8 mouse cellular contexts compared by ENCODE assay signal in the genomic region with DNA sequence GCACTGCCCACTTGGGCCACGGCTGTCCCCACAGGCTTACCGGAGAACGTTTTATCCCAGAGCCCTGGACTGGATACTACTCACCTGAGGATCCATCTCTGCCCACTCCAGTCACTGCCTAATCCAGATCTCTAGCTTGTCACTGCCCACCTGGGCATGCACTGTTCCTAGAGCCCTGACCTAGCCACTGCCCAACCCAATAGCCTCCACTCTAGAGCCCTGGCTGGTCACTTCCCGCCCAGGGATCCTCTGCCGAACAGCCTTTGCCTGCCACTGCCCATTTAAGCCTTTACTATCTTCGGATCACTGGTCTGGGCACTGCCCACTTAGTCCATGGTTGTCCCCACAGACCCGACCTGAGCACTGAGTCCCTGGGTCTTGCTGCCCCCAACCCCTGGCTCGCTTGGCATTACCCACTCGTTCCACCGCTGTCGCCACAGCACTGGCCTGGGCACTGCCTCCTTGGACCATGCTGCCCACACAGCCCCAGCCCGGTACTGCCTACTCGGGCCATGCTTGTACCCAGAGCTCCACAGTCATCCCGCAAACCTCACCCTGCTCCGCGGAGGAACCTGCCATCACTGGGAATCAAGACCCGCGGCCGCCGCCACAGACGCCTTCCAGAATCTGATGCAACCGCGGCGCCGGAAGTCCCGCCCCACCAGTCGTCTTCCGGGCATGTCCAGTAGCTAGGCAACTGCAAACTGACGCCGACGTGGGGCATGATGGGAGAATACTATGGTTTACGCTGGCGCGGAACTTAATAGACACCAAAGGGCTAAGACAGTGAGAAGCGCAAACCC. TPM values are rescaled to one million over a fixed set of nuclear protein-coding genes. Genes with fewer than 3 reads are reported as not detected.
DNase-seq lines count a peak whose midpoint lies in the region; ATAC-seq and TF ChIP-seq lines count a peak whose summit lies in the region.

Cars (minus strand) TSS at position 663 of the 803 bp plus-strand sequence.

- peaks cover 6% of the 10 kb centered on the region for H3K27me3 ChIP-seq in megakaryocyte, embryonic 14.5 days (replicated peaks)

- no peak for TF ChIP-seq CTCF in cortical plate, adult 2 months (IDR thresholded peaks at IDR 0.05; ENCODE audit: extremely low read depth, insufficient read depth, low read length)

- peak; percentile 91 to 92 for DNase-seq in gastrocnemius, adult 8-10 months (ENCODE audit: low spot score in 2 of 2)
- peak; percentile 89 for DNase-seq in hindlimb bud, embryonic 11.5 days (ENCODE audit: extremely low spot score, low read depth, low spot score)
- DNase-seq in left cerebral cortex, adult 8-10 months (ENCODE audit: low spot score in 2 of 2), result peak; percentile 89 to 91
- peak; percentile 96 to 97 for DNase-seq in right cerebral cortex, postnatal 10 days (ENCODE audit: low spot score in 2 of 2)
- DNase-seq in urinary bladder, postnatal 25 days (ENCODE audit: low spot score), result peak; percentile 91

- H3K4me3 ChIP-seq in cortical plate, adult 2 months (ENCODE audit: insufficient read depth, low read length), result peak within 1 kb of the TSS; percentile 97
- H3K4me3 ChIP-seq in megakaryocyte, embryonic 14.5 days (replicated peaks), result peak within 1 kb of the TSS; percentile 100

- ATAC-seq in activated CD4-positive, CD25-positive, alpha-beta regulatory T cell, adult 4 months, result peak; percentile 99

- TF ChIP-seq POLR2A in cortical plate, adult 2 months (IDR thresholded peaks at IDR 0.05; ENCODE audit: extremely low read depth, insufficient read depth, low read length), result peak; percentile 71; the same call in 1 of the 2 replicates

- H3K4me1 ChIP-seq in cortical plate, adult 2 months (ENCODE audit: control insufficient read depth, insufficient read depth, low read length), result peaks cover 3% of the 10 kb centered on the region; the same call in 1 of the 2 replicates
- peaks cover 63% of the 10 kb centered on the region for H3K4me1 ChIP-seq in megakaryocyte, embryonic 14.5 days

- H3K36me3 ChIP-seq in megakaryocyte, embryonic 14.5 days (replicated peaks; ENCODE audit: low read length), result peaks cover 37% of the 10 kb centered on the region

- H3K27ac ChIP-seq in cortical plate, adult 2 months (ENCODE audit: insufficient read depth, low read length), result 0 out of 2 replicates have a peak within 1 kb of the TSS, but pooled peaks have one; percentile 18

- H3K9me3 ChIP-seq in megakaryocyte, embryonic 14.5 days, result no peaks in the 10 kb centered on the region

RNA-seq across cellular contexts. Expression of gene Cars, which starts in this region (rescaled TPM):
- polyA plus RNA-seq in activated CD4-positive, CD25-positive, alpha-beta regulatory T cell, adult 4 months (2017; shearing (Covaris generic)), result 10 to 100 TPM; 26.1 to 30.4 TPM
- polyA plus RNA-seq in cortical plate, adult 2 months (2012; rRNA removed), result 48.3 and 49.8 TPM in 2 replicates
- 10 to 100 TPM; 31.9 to 41.9 (median 38.4) TPM for total RNA-seq in gastrocnemius, adult 8-10 months (2022)
- 10 to 100 TPM; 50.1 to 58.2 (median 54.2) TPM for total RNA-seq in left cerebral cortex, adult 8-10 months (2022)
- polyA plus RNA-seq in megakaryocyte, embryonic 14.5 days (2012; ENCODE audit: insufficient read depth, low replicate concordance), result 4.8 and 43.5 TPM in 2 replicates

Comparison
In these comparisons a context has a peak if more than half of its experiments do, and no peak if none do; other contexts are left out.
1. Peak in every context shown above with its lines: DNase-seq, ATAC-seq, H3K4me3 ChIP-seq and H3K27ac ChIP-seq.